Mouse (Mus musculus) lung, embryonic 16.5 days (tissue): ENCODE measurements around the gene Nphs1. TPM values are rescaled to one million over a fixed set of nuclear protein-coding genes. Genes with fewer than 3 reads are reported as not detected.
"Not testable (repeated sequence)": the region's sequence is repeated elsewhere in the genome, so short reads cannot be mapped to it uniquely, and the experiment has no call there.

Source experiments
- ATAC-seq: fragments of 200-750 bp; cut with Nextera tagmentation; 2 replicates; pipeline ENCODE4 v1.8.0; 2017; ENCODE audit warnings: low read depth, mild to moderate bottlenecking, moderate library complexity
- H3K27ac ChIP-seq: fragments of 300-500 bp; sonication (generic); 2 replicates; pipeline ENCODE4 v1.5.1; 2014; ENCODE audit warnings: mild to moderate bottlenecking, control low read depth, low read length
- H3K27me3 ChIP-seq: fragments of 300-500 bp; sonication (generic); 2 replicates; pipeline ENCODE4 v1.6.1; 2014; ENCODE audit warnings: low read depth, low read length, mixed read lengths; ENCODE audit not compliant: control insufficient read depth, insufficient read depth
- H3K36me3 ChIP-seq: fragments of 300-500 bp; sonication (generic); 2 replicates; pipeline ENCODE4 v1.6.1; 2014; ENCODE audit warnings: low read length; ENCODE audit not compliant: control insufficient read depth, insufficient read depth
- H3K4me1 ChIP-seq: fragments of 300-500 bp; sonication (generic); replicated peaks from 2 replicates; pipeline ENCODE4 v1.6.1; 2014; ENCODE audit warnings: low read length, mixed read lengths; ENCODE audit not compliant: control insufficient read depth, insufficient read depth
- H3K4me2 ChIP-seq: fragments of 300-500 bp; sonication (generic); 2 replicates; pipeline ENCODE4 v1.6.1; 2014; ENCODE audit warnings: low read depth, low read length, control low read depth
- H3K4me3 ChIP-seq: fragments of 300-500 bp; sonication (generic); 2 replicates; pipeline ENCODE4 v1.5.1; 2014; ENCODE audit warnings: mild to moderate bottlenecking, low read length, control low read depth
- H3K9ac ChIP-seq: fragments of 300-500 bp; sonication (generic); 2 replicates; pipeline ENCODE4 v1.6.1; 2014; ENCODE audit warnings: low read length, control low read depth
- H3K9me3 ChIP-seq: fragments of 300-500 bp; sonication (generic); 2 replicates; pipeline ENCODE4 v1.6.1; 2016; ENCODE audit warnings: low read length; ENCODE audit not compliant: control insufficient read depth
- WGBS: fragments of 180-500 bp; shearing (Covaris S2); extraction: QIAGEN DNeasy Blood & Tissue Kit; methylation state at CpG from one replicate; pipeline ENCODE4 v1.1.7; 2014; 5-methylcytosine and 5-hydroxymethylcytosine counted together
- polyA plus RNA-seq: library from polyadenylated mRNA; unstranded; fragments of >200 nt; fragmentation: Nextera tagmentation; extraction: Ambion mirVana; gene quantifications from 2 replicates; pipeline ENCODE4 v1.2.1, GENCODE M21; 2015

Nphs1 gene
- polyA plus RNA-seq, 1 experiment from 2014 or later = not detected

DNA sequence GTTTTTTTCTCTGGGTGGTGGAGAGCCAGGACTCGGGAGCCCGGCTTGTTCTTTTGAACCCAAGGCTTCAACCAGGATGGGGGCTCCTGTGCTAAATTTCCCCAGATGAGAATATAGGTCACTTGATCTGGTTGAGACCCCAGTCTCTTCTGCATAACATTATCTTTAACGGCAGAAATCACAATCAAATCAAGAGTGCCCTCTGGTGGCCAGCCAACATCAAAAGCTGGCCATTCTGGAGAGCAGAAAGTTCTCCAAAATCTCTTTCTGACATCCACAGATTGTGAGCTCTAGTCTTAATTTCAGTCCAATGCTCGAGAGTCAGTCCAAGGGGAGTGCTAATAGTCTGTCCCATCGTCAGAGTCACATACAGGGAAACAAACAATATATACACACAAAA lies 43.0 kb downstream of the Nphs1 start:
- not testable (repeated sequence) for H3K27me3 ChIP-seq, H3K9ac ChIP-seq, H3K4me3 ChIP-seq, H3K4me1 ChIP-seq, H3K27ac ChIP-seq, ATAC-seq, H3K36me3 ChIP-seq, H3K4me2 ChIP-seq, H3K9me3 ChIP-seq
- WGBS = 64% methylated on average over 5 of the region's 5 CpGs

GRCm38 (mm10) chr7:30508061-30508460 lies 49.9 kb downstream of the Nphs1 start:
- WGBS = 71% methylated on average over 4 of the region's 4 CpGs
- no peak overlapping the region for H3K27ac ChIP-seq
- H3K27me3 ChIP-seq = no peaks in the 10 kb centered on the region
- H3K4me3 ChIP-seq = no peak overlapping the region
- H3K36me3 ChIP-seq = no peaks in the 10 kb centered on the region
- H3K4me2 ChIP-seq = no peak overlapping the region
- ATAC-seq = no peak
- no peaks in the 10 kb centered on the region for H3K4me1 ChIP-seq
- no peaks in the 10 kb centered on the region for H3K9me3 ChIP-seq
- H3K9ac ChIP-seq = no peak overlapping the region

DNA sequence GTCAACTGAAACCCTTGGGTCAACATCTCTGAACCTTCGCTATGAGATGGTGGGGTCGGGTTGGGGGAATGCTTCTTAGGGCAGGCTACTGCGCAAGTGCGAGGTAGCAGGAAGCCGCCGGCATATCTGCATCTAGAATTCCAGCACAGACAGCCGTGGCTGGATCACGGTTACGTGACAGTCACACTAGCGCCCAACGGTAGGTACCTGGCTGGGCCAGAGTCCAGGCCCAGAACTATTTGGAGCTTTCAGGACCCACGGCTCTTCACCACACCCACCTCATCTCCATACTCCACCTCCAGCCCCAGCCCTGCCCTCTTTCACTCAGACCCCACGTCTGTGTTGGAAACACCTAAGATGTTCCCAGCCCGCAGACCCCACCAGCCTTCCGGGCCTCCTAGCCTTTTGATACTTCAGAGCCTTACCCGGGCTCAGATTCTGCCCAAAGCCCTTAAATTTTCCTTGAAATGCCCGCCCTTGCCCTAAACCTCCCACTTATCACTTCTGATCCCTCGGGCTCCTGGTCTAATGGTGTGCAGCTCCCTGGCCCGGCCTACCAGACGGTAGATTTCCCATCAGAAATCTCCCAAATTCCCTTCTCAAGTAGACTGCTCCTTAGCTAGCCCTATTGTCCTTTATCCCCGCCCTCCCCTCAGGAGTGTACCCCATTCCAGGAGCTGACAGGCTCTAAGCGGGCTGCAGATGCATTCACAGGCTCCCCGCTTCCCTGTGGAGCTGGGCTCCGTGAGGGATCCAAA lies 57.1 kb downstream of the Nphs1 start:
- no peak overlapping the region for H3K9ac ChIP-seq
- ATAC-seq = 0 out of 2 replicates have a peak, but pooled peaks have one; percentile 12
- H3K4me1 ChIP-seq = no peaks in the 10 kb centered on the region
- H3K27ac ChIP-seq = no peak overlapping the region
- H3K36me3 ChIP-seq = no peaks in the 10 kb centered on the region
- 55% methylated on average over 24 of the region's 24 CpGs for WGBS
- no peaks in the 10 kb centered on the region for H3K27me3 ChIP-seq
- H3K9me3 ChIP-seq = no peaks in the 10 kb centered on the region
- H3K4me2 ChIP-seq = no peak overlapping the region
- no peak overlapping the region for H3K4me3 ChIP-seq

DNA sequence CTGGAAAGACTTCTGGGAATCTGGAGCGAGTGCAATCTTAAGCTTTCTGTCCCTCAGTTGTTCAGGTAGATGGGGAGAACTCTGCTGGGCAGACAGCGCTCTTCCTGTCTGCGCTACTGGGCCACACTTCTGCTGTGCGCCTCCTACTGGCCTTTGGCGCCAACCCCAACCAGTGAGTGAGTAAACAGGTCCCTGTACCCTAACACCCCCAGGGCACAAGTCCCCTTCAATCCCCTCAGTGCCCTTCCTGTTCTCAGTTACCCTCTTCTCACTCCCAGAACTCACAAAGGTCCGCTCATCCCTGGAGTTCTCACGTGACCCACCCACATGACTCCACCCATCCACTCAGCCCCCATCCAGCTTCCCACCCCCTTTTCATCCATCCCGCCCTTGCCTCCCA lies 60.2 kb downstream of the Nphs1 start:
- H3K36me3 ChIP-seq = no peaks in the 10 kb centered on the region
- H3K27me3 ChIP-seq = no peaks in the 10 kb centered on the region
- H3K27ac ChIP-seq = no peak overlapping the region
- no peak overlapping the region for H3K4me2 ChIP-seq
- no peak overlapping the region for H3K9ac ChIP-seq
- ATAC-seq = no peak
- no peaks in the 10 kb centered on the region for H3K9me3 ChIP-seq
- H3K4me3 ChIP-seq = no peak overlapping the region
- WGBS = 32% methylated on average over 8 of the region's 8 CpGs
- H3K4me1 ChIP-seq = no peaks in the 10 kb centered on the region

DNA sequence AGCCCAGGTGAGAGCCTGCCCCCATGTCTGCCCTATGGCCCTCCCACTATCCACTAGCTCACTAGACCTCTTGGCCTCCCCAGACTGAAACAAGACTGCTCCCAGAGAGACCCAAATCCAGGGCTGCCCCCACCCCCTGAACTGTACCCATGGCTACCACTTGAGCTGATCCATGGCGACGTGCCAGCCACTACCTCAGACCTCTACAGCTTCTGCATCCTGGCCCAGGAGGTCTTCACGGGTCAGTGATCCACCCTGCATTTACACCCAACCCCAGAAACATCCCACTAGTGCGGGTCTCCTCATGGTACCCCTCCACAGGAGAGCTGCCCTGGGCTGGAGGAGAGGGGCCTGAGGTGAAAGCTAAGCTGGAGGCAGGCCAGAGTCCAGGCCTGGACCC lies 62.3 kb downstream of the Nphs1 start:
- Histone ChIP-seq H3K4me1 (no peaks in the 10 kb centered on the region), H3K4me2 (no peak overlapping the region), H3K27me3 (no peaks in the 10 kb centered on the region), H3K9me3 (no peaks in the 10 kb centered on the region), H3K4me3 (no peak overlapping the region), H3K9ac (no peak overlapping the region), H3K27ac (no peak overlapping the region), H3K36me3 (peaks cover 2% of the 10 kb centered on the region; the same call in 1 of the 2 replicates)
- ATAC-seq = no peak
- WGBS = 60% methylated on average over 4 of the region's 4 CpGs

GRCm38 (mm10) chr7:30520856-30521255 lies 62.7 kb downstream of the Nphs1 start:
- ATAC-seq = no peak

DNA sequence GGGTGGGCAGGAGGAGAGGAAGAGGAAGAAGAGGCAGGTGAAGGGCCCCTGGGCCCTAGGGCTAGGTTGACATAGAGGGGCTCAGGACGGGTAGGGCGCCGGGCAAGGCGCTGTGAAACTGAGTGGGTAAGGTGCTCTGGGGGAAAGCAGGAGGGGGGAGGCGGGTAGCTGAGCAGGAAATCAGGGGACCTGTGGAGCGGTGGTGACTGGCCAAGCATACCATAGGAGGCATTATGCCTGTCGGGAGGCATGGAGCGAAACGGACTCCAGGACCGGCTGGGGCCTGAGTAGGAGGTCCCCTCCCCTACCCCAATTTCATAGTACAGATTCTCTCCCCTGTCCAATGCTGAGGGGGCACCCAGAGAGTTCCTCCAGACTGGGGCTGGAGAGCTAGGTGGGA lies 64.8 kb downstream of the Nphs1 start:
- Histone ChIP-seq H3K4me3 (no peak overlapping the region), H3K27me3 (no peaks in the 10 kb centered on the region), H3K4me2 (no peak overlapping the region), H3K9ac (no peak overlapping the region), H3K9me3 (no peaks in the 10 kb centered on the region), H3K27ac (no peak overlapping the region), H3K4me1 (peaks cover 10% of the 10 kb centered on the region), H3K36me3 (peaks cover 8% of the 10 kb centered on the region; the same call in 1 of the 2 replicates)
- no peak for ATAC-seq
- 84% methylated on average over 10 of the region's 10 CpGs for WGBS

More at GRCm38 (mm10) chr7:30520856-30521255, 62.7 kb downstream of the Nphs1 start:
- H3K9ac ChIP-seq = no peak overlapping the region
- H3K4me3 ChIP-seq = no peak overlapping the region
- no peaks in the 10 kb centered on the region for H3K9me3 ChIP-seq
- no peak overlapping the region for H3K27ac ChIP-seq
- 76% methylated on average over 5 of the region's 5 CpGs for WGBS
- H3K36me3 ChIP-seq = peaks cover 2% of the 10 kb centered on the region; the same call in 1 of the 2 replicates
- no peaks in the 10 kb centered on the region for H3K4me1 ChIP-seq
- no peak overlapping the region for H3K4me2 ChIP-seq
- H3K27me3 ChIP-seq = no peaks in the 10 kb centered on the region

GRCm38 (mm10) chr7:30524487-30524886 lies 66.4 kb downstream of the Nphs1 start:
- ATAC-seq = no peak
- Histone ChIP-seq H3K9ac (no peak overlapping the region), H3K4me2 (no peak overlapping the region), H3K36me3 (peaks cover 21% of the 10 kb centered on the region), H3K4me1 (peaks cover 10% of the 10 kb centered on the region), H3K27me3 (no peaks in the 10 kb centered on the region), H3K27ac (no peak overlapping the region), H3K9me3 (no peaks in the 10 kb centered on the region), H3K4me3 (no peak overlapping the region)
- WGBS = 86% methylated on average over 6 of the region's 6 CpGs

DNA sequence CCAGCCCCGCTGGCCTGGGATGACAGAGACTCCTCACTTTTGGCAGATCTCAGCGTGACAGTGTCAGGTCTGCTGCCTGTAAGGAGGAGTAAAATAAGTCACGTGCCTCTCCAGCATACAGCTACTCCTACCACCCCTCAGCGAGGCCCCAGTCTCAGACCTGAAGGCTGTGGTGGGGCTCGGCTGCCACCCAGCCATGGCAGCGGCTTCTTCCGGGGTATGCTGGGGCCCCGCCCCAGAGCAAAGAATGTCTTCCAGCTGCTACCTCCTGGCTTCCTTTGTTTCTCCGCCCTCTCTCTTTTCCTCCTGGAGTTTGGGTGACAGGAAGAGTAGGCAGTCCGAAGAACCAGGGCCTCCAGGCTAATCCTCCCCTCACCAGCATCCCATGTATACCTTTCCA lies 67.8 kb downstream of the Nphs1 start:
- peak overlapping the region; percentile 34 for H3K9ac ChIP-seq
- H3K27ac ChIP-seq = peak overlapping the region; percentile 59
- ATAC-seq = peak; percentile 58
- no peak overlapping the region for H3K4me3 ChIP-seq
- peak overlapping the region; percentile 32 for H3K4me2 ChIP-seq
- H3K27me3 ChIP-seq = no peaks in the 10 kb centered on the region
- H3K36me3 ChIP-seq = peaks cover 28% of the 10 kb centered on the region
- WGBS = 21% methylated on average over 10 of the region's 10 CpGs
- peaks cover 10% of the 10 kb centered on the region for H3K4me1 ChIP-seq
- H3K9me3 ChIP-seq = no peaks in the 10 kb centered on the region
